ENCODE assay signal across 8 mouse cellular contexts in the genomic region with DNA sequence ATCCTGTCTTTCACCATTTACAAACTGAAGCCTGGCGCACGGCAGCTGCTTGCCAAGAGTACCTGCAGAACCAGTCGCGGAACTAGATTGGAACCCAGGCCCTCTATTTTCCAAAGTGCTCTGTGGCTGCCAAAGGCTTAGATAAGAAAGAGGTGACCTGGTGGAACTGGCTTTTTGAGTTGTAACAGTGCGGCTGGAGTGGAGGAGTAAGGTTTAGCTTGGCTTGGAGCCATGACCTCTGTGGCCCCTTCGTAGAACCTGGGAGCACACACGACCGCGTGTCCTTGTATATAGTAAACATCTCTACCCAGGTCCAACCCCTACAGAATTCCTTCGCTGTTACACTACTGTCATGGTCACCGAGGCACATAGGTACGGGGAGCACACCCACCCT. TPM values are rescaled to one million over a fixed set of nuclear protein-coding genes. Genes with fewer than 3 reads are reported as not detected.
DNase-seq lines count a peak whose midpoint lies in the region; ATAC-seq and TF ChIP-seq lines count a peak whose summit lies in the region.

No protein-coding gene starts in this region.

- H3K27me3 ChIP-seq in cerebellum, adult 2 months (ENCODE audit: control insufficient read depth, insufficient read depth, low read length): no peaks in the 10 kb centered on the region
- peaks cover 37% of the 10 kb centered on the region for H3K27me3 ChIP-seq in hindbrain, embryonic 10.5 days (ENCODE audit: insufficient read depth, poor library complexity, severe bottlenecking)
- H3K27me3 ChIP-seq in limb, embryonic 15.5 days: no peaks in the 10 kb centered on the region
- H3K27me3 ChIP-seq in midbrain, postnatal 0 days (ENCODE audit: insufficient read depth, low read length): no peaks in the 10 kb centered on the region

- ATAC-seq in limb, embryonic 15.5 days (ENCODE audit: insufficient number of reproducible peaks, low FRiP score, low TSS enrichment, low read depth): 0 out of 2 replicates have a peak, but pooled peaks have one; percentile 1
- ATAC-seq in midbrain, postnatal 0 days (ENCODE audit: low FRiP score): no peak

- H3K4me1 ChIP-seq in cerebellum, adult 2 months (ENCODE audit: control insufficient read depth, insufficient read depth, low read length): peaks cover 30% of the 10 kb centered on the region
- peaks cover 60% of the 10 kb centered on the region for H3K4me1 ChIP-seq in hindbrain, embryonic 10.5 days (replicated peaks)
- peaks cover 42% of the 10 kb centered on the region for H3K4me1 ChIP-seq in limb, embryonic 15.5 days
- peaks cover 13% of the 10 kb centered on the region; the same call in 1 of the 2 replicates for H3K4me1 ChIP-seq in midbrain, postnatal 0 days (ENCODE audit: insufficient read depth, low read length)

- no peak for TF ChIP-seq POLR2A in cerebellum, adult 2 months (IDR thresholded peaks at IDR 0.05; ENCODE audit: borderline replicate concordance, insufficient read depth, low read length)

- H3K9ac ChIP-seq in limb, embryonic 15.5 days: peak overlapping the region; percentile 86
- peak overlapping the region; percentile 93 for H3K9ac ChIP-seq in midbrain, postnatal 0 days (replicated peaks; ENCODE audit: low read length, poor library complexity, severe bottlenecking)

- no peaks in the 10 kb centered on the region for H3K9me3 ChIP-seq in hindbrain, embryonic 10.5 days
- no peaks in the 10 kb centered on the region for H3K9me3 ChIP-seq in limb, embryonic 15.5 days
- H3K9me3 ChIP-seq in midbrain, postnatal 0 days (ENCODE audit: low read length): no peaks in the 10 kb centered on the region

- peak overlapping the region; percentile 67 for H3K4me3 ChIP-seq in cerebellum, adult 2 months (replicated peaks; ENCODE audit: insufficient read depth, low read depth, low read length)
- H3K4me3 ChIP-seq in hindbrain, embryonic 10.5 days: peak overlapping the region; percentile 78
- peak overlapping the region; percentile 67 for H3K4me3 ChIP-seq in limb, embryonic 15.5 days
- peak overlapping the region; percentile 69 for H3K4me3 ChIP-seq in midbrain, postnatal 0 days (ENCODE audit: low read depth, low read length)

- no peak for TF ChIP-seq CTCF in cerebellum, adult 2 months (IDR thresholded peaks at IDR 0.05; ENCODE audit: borderline replicate concordance, insufficient read depth, low read depth, low read length)
- no peak for TF ChIP-seq CTCF in midbrain, postnatal 0 days (IDR thresholded peaks at IDR 0.05)

- no peaks in the 10 kb centered on the region for H3K36me3 ChIP-seq in hindbrain, embryonic 10.5 days
- no peaks in the 10 kb centered on the region for H3K36me3 ChIP-seq in limb, embryonic 15.5 days
- H3K36me3 ChIP-seq in midbrain, postnatal 0 days (ENCODE audit: insufficient read depth, low read length): no peaks in the 10 kb centered on the region

- WGBS in cerebellum, adult 2 months: 10% methylated on average over 12 of the region's 12 CpGs
- 32% methylated on average over 12 of the region's 12 CpGs for WGBS in hindbrain, embryonic 10.5 days
- WGBS in limb, embryonic 15.5 days: 22% methylated on average over 12 of the region's 12 CpGs
- WGBS in midbrain, postnatal 0 days: 31% methylated on average over 12 of the region's 12 CpGs

- H3K4me2 ChIP-seq in limb, embryonic 15.5 days: peak overlapping the region; percentile 85
- H3K4me2 ChIP-seq in midbrain, postnatal 0 days (ENCODE audit: low read depth, low read length, poor library complexity, severe bottlenecking): peak overlapping the region; percentile 95

- no peak for DNase-seq in cerebellum, adult 2 months
- no peak for DNase-seq in cerebellum, adult 8-10 months
- DNase-seq in adipocyte (ENCODE audit: low spot score): peak; percentile 76
- DNase-seq in hindbrain, embryonic 10.5 days (ENCODE audit: low spot score): no peak
- no peak for DNase-seq in midbrain, postnatal 0 days (ENCODE audit: low spot score)
- no peak for DNase-seq in thymus, postnatal 4 days
- no peak for DNase-seq in left cerebral cortex, adult 18-20 months (ENCODE audit: low spot score in 2 of 2)

- H3K27ac ChIP-seq in cerebellum, adult 2 months (ENCODE audit: insufficient read depth, low read length): peak overlapping the region; percentile 97
- peak overlapping the region; percentile 91 for H3K27ac ChIP-seq in hindbrain, embryonic 10.5 days
- peak overlapping the region; percentile 91 for H3K27ac ChIP-seq in limb, embryonic 15.5 days
- H3K27ac ChIP-seq in midbrain, postnatal 0 days (ENCODE audit: low read depth, low read length): peak overlapping the region; percentile 74

RNA-seq across cellular contexts. Expression of gene Epb41l1, which starts 54.2 kb away (rescaled TPM):
- polyA plus RNA-seq in cerebellum, adult 2 months (2012; rRNA removed): 219 and 223 TPM in 2 replicates
- polyA plus RNA-seq in hindbrain, embryonic 10.5 days (2016; fragmentation: Nextera tagmentation; extraction: Ambion mirVana): 1.0 and 2.1 TPM in 2 replicates
- 2.6 and 3.1 TPM in 2 replicates for polyA plus RNA-seq in limb, embryonic 15.5 days (2015; fragmentation: Nextera tagmentation; extraction: Ambion mirVana)
- total RNA-seq in midbrain, postnatal 0 days (2014; rRNA removed): 261 and 263 TPM in 2 replicates
- 12.7 and 12.9 TPM in 2 replicates for polyA plus RNA-seq in midbrain, postnatal 0 days (2015; fragmentation: Nextera tagmentation; extraction: Ambion mirVana)
- total RNA-seq in left cerebral cortex, adult 18-20 months (2021): 100 to 1,000 TPM; 364 to 365 TPM

Comparison
In these comparisons a context has a peak if more than half of its experiments do, and no peak if none do; other contexts are left out.
1. RNA of gene Epb41l1, which starts 54.2 kb away (polyA plus RNA-seq): 219 to 223 TPM in cerebellum, adult 2 months; 12.7 to 12.9 TPM in midbrain, postnatal 0 days, 2.6 to 3.1 TPM in limb, embryonic 15.5 days and 1.0 to 2.1 TPM in hindbrain, embryonic 10.5 days; every median in the first group is over 10 times any median in the second.
2. Peak in every context shown above with its lines, with median percentiles within 50 percentile points of each other: H3K27ac ChIP-seq and H3K4me3 ChIP-seq.